Mouse (Mus musculus) kidney, postnatal 10 days (tissue): ENCODE data around the gene Scgb2b2.

Experiments used
- DNase-seq: peaks from one replicate; pipeline ENCODE4 v3.0.0; 2021; ENCODE audit warnings: mixed read lengths

The Scgb2b2 gene

DNA sequence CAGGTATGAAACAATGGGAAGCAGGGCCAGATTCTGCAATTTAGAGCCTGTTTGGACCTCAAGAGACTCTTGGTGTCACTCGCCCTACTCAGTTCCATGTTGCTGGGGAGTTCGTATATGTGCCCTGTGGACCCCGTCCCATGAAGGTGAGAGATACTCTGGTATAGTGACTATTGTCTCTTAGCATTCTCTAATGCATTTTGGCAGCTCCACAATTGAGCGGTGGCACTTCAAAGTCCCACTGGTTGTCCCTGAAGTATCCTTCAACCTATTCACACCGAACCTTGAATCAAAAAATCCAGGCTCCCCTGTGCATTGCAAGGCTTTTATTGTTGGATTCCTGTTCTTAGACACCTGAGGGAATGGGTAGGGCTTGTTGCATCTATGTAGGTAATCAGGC, at the start of gene Scgb2b2:
Gene Scgb2b2, plus strand, starts transcription at position 301 of the 400 bp plus-strand sequence.
- DNase-seq = no peak

DNA sequence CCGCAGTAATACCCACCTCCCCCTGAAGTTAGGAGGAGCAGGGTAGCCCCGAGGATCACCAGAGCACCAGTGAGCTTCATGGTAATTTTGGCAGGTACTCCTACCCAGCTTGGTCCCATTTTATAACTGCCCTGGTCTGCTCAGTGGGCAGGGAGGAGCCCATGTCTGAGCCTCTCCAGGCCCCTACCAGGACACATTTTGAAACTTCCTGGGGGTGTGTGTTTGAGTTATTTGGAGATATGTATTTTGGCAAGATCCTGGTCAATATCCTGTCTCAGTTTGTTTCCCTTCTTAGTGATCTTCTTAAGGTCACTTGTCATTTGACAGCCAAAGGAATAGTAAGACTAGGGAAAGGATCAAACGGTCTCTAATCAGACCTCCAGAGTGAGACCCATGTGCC, 1.4 kb downstream of the Scgb2b2 start, which contains the start of gene Scgb1b2:
Gene Scgb1b2, minus strand, starts transcription at position 101 of the 400 bp plus-strand sequence.
- no peak for DNase-seq
